Mouse (Mus musculus): ENCODE measurements around the gene Foxp4. TPM values are rescaled to one million over a fixed set of nuclear protein-coding genes. Genes with fewer than 3 reads are reported as not detected.

Foxp4 gene
- total and polyA plus RNA-seq, 2 experiments from 2014 or later, result 31.3 to 128 TPM

GRCm38 (mm10) chr17:47923011-47923677 is 1.3 kb downstream of the Foxp4 start:
- WGBS, result under 1% methylated on average over 28 of the region's 28 CpGs
- ATAC-seq, result no peak
- no peak for DNase-seq (ENCODE audit: low spot score)
- Histone ChIP-seq H3K36me3 (ENCODE audit: insufficient read depth, low read length) (no peaks in the 10 kb centered on the region), H3K4me1 (ENCODE audit: insufficient read depth, low read length) (no peaks in the 10 kb centered on the region), H3K4me2 (ENCODE audit: low read depth, low read length) (peak overlapping the region; percentile 94), H3K9me3 (ENCODE audit: low read length) (no peaks in the 10 kb centered on the region), H3K4me3 (ENCODE audit: low read length) (peak overlapping the region; percentile 82), H3K27ac (no peak overlapping the region), H3K27me3 (ENCODE audit: insufficient read depth, low read length) (0 out of 2 replicates have a peak, but pooled peaks cover 8% of the 10 kb centered on the region), H3K9ac (replicated peaks; ENCODE audit: low read length) (peak overlapping the region; percentile 64; the same call in 1 of the 2 replicates)
- TF ChIP-seq CTCF (IDR thresholded peaks at IDR 0.05; ENCODE audit: low read depth), result no peak

GRCm38 (mm10) chr17:47922579-47922978 is 1.9 kb downstream of the Foxp4 start:
- H3K4me1 ChIP-seq (ENCODE audit: insufficient read depth, low read length), result no peaks in the 10 kb centered on the region
- no peaks in the 10 kb centered on the region for H3K9me3 ChIP-seq (ENCODE audit: low read length)
- 0 out of 2 replicates have a peak, but pooled peaks cover 8% of the 10 kb centered on the region for H3K27me3 ChIP-seq (ENCODE audit: insufficient read depth, low read length)
- H3K4me3 ChIP-seq (ENCODE audit: low read length), result peak overlapping the region; percentile 82
- ATAC-seq, result no peak
- H3K36me3 ChIP-seq (ENCODE audit: insufficient read depth, low read length), result no peaks in the 10 kb centered on the region
- TF ChIP-seq CTCF (IDR thresholded peaks at IDR 0.05; ENCODE audit: low read depth), result no peak
- no peak for DNase-seq (ENCODE audit: low spot score)
- peak overlapping the region; percentile 94 for H3K4me2 ChIP-seq (ENCODE audit: low read depth, low read length)
- H3K27ac ChIP-seq, result no peak overlapping the region
- 2% methylated on average over 24 of the region's 24 CpGs for WGBS
- H3K9ac ChIP-seq (replicated peaks; ENCODE audit: low read length), result 0 out of 2 replicates have a peak overlapping the region, but pooled peaks have one; percentile 21

- H3K27ac ChIP-seq, result no peak overlapping the region
- H3K9ac ChIP-seq (replicated peaks; ENCODE audit: low read length), result peak overlapping the region; percentile 21; the same call in 1 of the 2 replicates
- peak overlapping the region; percentile 82 for H3K4me3 ChIP-seq (ENCODE audit: low read length)
- WGBS, result 6% methylated on average over 21 of the region's 21 CpGs
- H3K9me3 ChIP-seq (ENCODE audit: low read length), result no peaks in the 10 kb centered on the region
- no peaks in the 10 kb centered on the region for H3K4me1 ChIP-seq (ENCODE audit: insufficient read depth, low read length)
- ATAC-seq (no peak), DNase-seq (ENCODE audit: low spot score) (no peak)
- H3K36me3 ChIP-seq (ENCODE audit: insufficient read depth, low read length), result no peaks in the 10 kb centered on the region
- peak overlapping the region; percentile 94 for H3K4me2 ChIP-seq (ENCODE audit: low read depth, low read length)
- TF ChIP-seq CTCF (IDR thresholded peaks at IDR 0.05; ENCODE audit: low read depth), result no peak
- H3K27me3 ChIP-seq (ENCODE audit: insufficient read depth, low read length), result 0 out of 2 replicates have a peak, but pooled peaks cover 9% of the 10 kb centered on the region
Observed at GRCm38 (mm10) chr17:47922116-47922515, 2.3 kb downstream of the Foxp4 start.

GRCm38 (mm10) chr17:47921136-47921665 is 3.2 kb downstream of the Foxp4 start:
- H3K36me3 ChIP-seq (ENCODE audit: insufficient read depth, low read length), result no peaks in the 10 kb centered on the region
- H3K4me3 ChIP-seq (ENCODE audit: low read length), result peak overlapping the region; percentile 82; the same call in 1 of the 2 replicates
- no peaks in the 10 kb centered on the region for H3K4me1 ChIP-seq (ENCODE audit: insufficient read depth, low read length)
- H3K27me3 ChIP-seq (ENCODE audit: insufficient read depth, low read length), result 0 out of 2 replicates have a peak, but pooled peaks cover 16% of the 10 kb centered on the region
- H3K4me2 ChIP-seq (ENCODE audit: low read depth, low read length), result peak overlapping the region; percentile 94; the same call in 1 of the 2 replicates
- TF ChIP-seq CTCF (IDR thresholded peaks at IDR 0.05; ENCODE audit: low read depth), result no peak
- DNase-seq (ENCODE audit: low spot score), result no peak
- no peaks in the 10 kb centered on the region for H3K9me3 ChIP-seq (ENCODE audit: low read length)
- ATAC-seq, result no peak
- no peak overlapping the region for H3K27ac ChIP-seq
- H3K9ac ChIP-seq (replicated peaks; ENCODE audit: low read length), result no peak overlapping the region
- 62% methylated on average over 4 of the region's 4 CpGs for WGBS

GRCm38 (mm10) chr17:47919826-47920225 is 4.6 kb downstream of the Foxp4 start:
- no peak for TF ChIP-seq CTCF (IDR thresholded peaks at IDR 0.05; ENCODE audit: low read depth)
- H3K4me1 ChIP-seq (ENCODE audit: insufficient read depth, low read length), result 0 out of 2 replicates have a peak, but pooled peaks cover 2% of the 10 kb centered on the region
- no peaks in the 10 kb centered on the region for H3K36me3 ChIP-seq (ENCODE audit: insufficient read depth, low read length)
- H3K27me3 ChIP-seq (ENCODE audit: insufficient read depth, low read length), result 0 out of 2 replicates have a peak, but pooled peaks cover 20% of the 10 kb centered on the region
- H3K4me3 ChIP-seq (ENCODE audit: low read length), result no peak overlapping the region
- DNase-seq (ENCODE audit: low spot score), result no peak
- no peak overlapping the region for H3K27ac ChIP-seq
- peak overlapping the region; percentile 7; the same call in 1 of the 2 replicates for H3K4me2 ChIP-seq (ENCODE audit: low read depth, low read length)
- no peaks in the 10 kb centered on the region for H3K9me3 ChIP-seq (ENCODE audit: low read length)
- no peak overlapping the region for H3K9ac ChIP-seq (replicated peaks; ENCODE audit: low read length)
- WGBS, result 25% methylated on average over 5 of the region's 5 CpGs
- ATAC-seq, result no peak

- Histone ChIP-seq H3K4me2 (ENCODE audit: low read depth, low read length) (no peak overlapping the region), H3K9me3 (ENCODE audit: low read length) (no peaks in the 10 kb centered on the region), H3K9ac (replicated peaks; ENCODE audit: low read length) (no peak overlapping the region), H3K27me3 (ENCODE audit: insufficient read depth, low read length) (0 out of 2 replicates have a peak, but pooled peaks cover 20% of the 10 kb centered on the region), H3K27ac (no peak overlapping the region), H3K4me3 (ENCODE audit: low read length) (no peak overlapping the region), H3K36me3 (ENCODE audit: insufficient read depth, low read length) (no peaks in the 10 kb centered on the region), H3K4me1 (ENCODE audit: insufficient read depth, low read length) (0 out of 2 replicates have a peak, but pooled peaks cover 6% of the 10 kb centered on the region)
- DNase-seq (ENCODE audit: low spot score), result no peak
- no peak for TF ChIP-seq CTCF (IDR thresholded peaks at IDR 0.05; ENCODE audit: low read depth)
- 96% methylated on average over 5 of the region's 5 CpGs for WGBS
- ATAC-seq, result no peak
Observed at GRCm38 (mm10) chr17:47917907-47918306, 6.5 kb downstream of the Foxp4 start.

Measured in hindbrain, postnatal 0 days (tissue).